Mouse (Mus musculus): ENCODE measurements around the gene Wdr19.

DNA sequence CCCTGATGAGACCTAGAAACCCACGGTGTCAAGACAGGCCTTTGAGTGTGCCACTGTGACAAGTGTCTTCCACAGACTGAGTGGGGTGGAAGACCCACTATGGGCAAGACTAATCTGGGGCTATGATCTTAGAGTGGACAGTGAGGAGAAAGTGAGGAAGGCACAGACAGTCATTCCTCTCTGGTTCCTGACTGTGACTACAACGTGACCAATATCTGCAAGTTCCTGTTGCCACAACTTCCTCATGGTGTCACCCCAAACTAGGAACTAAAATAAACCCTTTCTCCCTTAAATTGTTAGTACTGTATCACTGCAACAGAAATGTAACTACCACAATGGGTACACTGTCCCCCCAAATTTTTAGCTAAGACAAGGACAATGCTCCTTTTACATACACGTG is 109.4 kb downstream of the Wdr19 start:
- TF ChIP-seq CTCF (IDR thresholded peaks at IDR 0.05; ENCODE audit: insufficient read depth, low read depth, low read length): no peak
- no peak for TF ChIP-seq POLR2A (IDR thresholded peaks at IDR 0.05; ENCODE audit: insufficient read depth, low read depth, low read length)

All from olfactory bulb, adult 2 months (tissue).